Mouse (Mus musculus) embryonic facial prominence, embryonic 10.5 days (tissue): Measurements from ENCODE around the gene Gpha2. TPM values are rescaled to one million over a fixed set of nuclear protein-coding genes. Genes with fewer than 3 reads are reported as not detected.

Experiments used
- DNase-seq: peaks from one replicate; pipeline ENCODE4 v3.0.0-alpha.2; 2017; ENCODE audit warnings: low spot score
- H3K27ac ChIP-seq: fragments of 300-500 bp; sonication (generic); replicated peaks from 2 replicates; pipeline ENCODE4 v1.5.1; 2016; ENCODE audit warnings: mild to moderate bottlenecking
- H3K27me3 ChIP-seq: fragments of 300-500 bp; sonication (generic); replicated peaks from 2 replicates; pipeline ENCODE4 v1.6.1; 2016; ENCODE audit warnings: low read depth, mild to moderate bottlenecking; ENCODE audit not compliant: poor library complexity, severe bottlenecking
- H3K36me3 ChIP-seq: fragments of 300-500 bp; sonication (generic); replicated peaks from 2 replicates; pipeline ENCODE4 v1.6.1; 2016; ENCODE audit warnings: mild to moderate bottlenecking, moderate library complexity
- H3K4me1 ChIP-seq: fragments of 300-500 bp; sonication (generic); 2 replicates; pipeline ENCODE4 v1.6.1; 2016
- H3K4me3 ChIP-seq: fragments of 300-500 bp; sonication (generic); 2 replicates; pipeline ENCODE4 v1.5.1; 2016; ENCODE audit warnings: mild to moderate bottlenecking, moderate library complexity
- H3K9me3 ChIP-seq: fragments of 300-500 bp; sonication (generic); 2 replicates; pipeline ENCODE4 v1.6.1; 2016; ENCODE audit warnings: mild to moderate bottlenecking
- WGBS: fragments of 180-500 bp; shearing (Covaris S2); methylation state at CpG from one replicate; pipeline ENCODE4 v1.1.7; 2016; 5-methylcytosine and 5-hydroxymethylcytosine counted together
- polyA plus RNA-seq: library from polyadenylated mRNA; unstranded; fragments of >200 nt; fragmentation: Nextera tagmentation; extraction: Ambion mirVana; gene quantifications from 2 replicates; pipeline ENCODE4 v1.2.1, GENCODE M21; 2016

Gpha2 gene
- polyA plus RNA-seq, 1 experiment from 2014 or later, result 1.3 TPM

- H3K4me3 ChIP-seq, result peak overlapping the region; percentile 6; the same call in 1 of the 2 replicates
- DNase-seq, result no peak
These were observed 7.5 kb downstream of the Gpha2 start for GRCm38 (mm10) chr19:6233647-6234046.

GRCm38 (mm10) chr19:6234337-6235083 lies 8.3 kb downstream of the Gpha2 start:
- no peaks in the 10 kb centered on the region for H3K9me3 ChIP-seq
- no peak overlapping the region for H3K27ac ChIP-seq
- no peak for DNase-seq
- H3K4me1 ChIP-seq, result peaks cover 22% of the 10 kb centered on the region
- no peaks in the 10 kb centered on the region for H3K27me3 ChIP-seq
- peak overlapping the region; percentile 91 for H3K4me3 ChIP-seq
- 65% methylated on average over 11 of the region's 11 CpGs for WGBS
- peaks cover 39% of the 10 kb centered on the region for H3K36me3 ChIP-seq

More at GRCm38 (mm10) chr19:6233647-6234046, 7.5 kb downstream of the Gpha2 start:
- H3K27me3 ChIP-seq, result no peaks in the 10 kb centered on the region
- H3K27ac ChIP-seq, result no peak overlapping the region
- WGBS, result 89% methylated on average over 16 of the region's 16 CpGs
- peaks cover 22% of the 10 kb centered on the region for H3K4me1 ChIP-seq
- H3K36me3 ChIP-seq, result peaks cover 47% of the 10 kb centered on the region
- no peaks in the 10 kb centered on the region for H3K9me3 ChIP-seq

- H3K27ac ChIP-seq, result peak within 1 kb of the TSS; percentile 93
- DNase-seq, result peak; percentile 94
- H3K36me3 ChIP-seq, result peaks cover 30% of the 10 kb centered on the region
- H3K4me3 ChIP-seq, result peak within 1 kb of the TSS; percentile 91
- H3K27me3 ChIP-seq, result no peaks in the 10 kb centered on the region
- 2% methylated on average over 48 of the region's 48 CpGs for WGBS
- H3K4me1 ChIP-seq, result peaks cover 22% of the 10 kb centered on the region
- H3K9me3 ChIP-seq, result no peaks in the 10 kb centered on the region
These were observed 9.2 kb downstream of the Gpha2 start, which contains the start of gene Ppp2r5b for GRCm38 (mm10) chr19:6235084-6236052. Gene Ppp2r5b (minus strand): TSS chr19:6235872.

GRCm38 (mm10) chr19:6236053-6236441 lies 9.9 kb downstream of the Gpha2 start:
- peak; percentile 92 for DNase-seq
- H3K9me3 ChIP-seq, result no peaks in the 10 kb centered on the region
- peak overlapping the region; percentile 91 for H3K4me3 ChIP-seq
- H3K27ac ChIP-seq, result peak overlapping the region; percentile 93
- H3K36me3 ChIP-seq, result peaks cover 24% of the 10 kb centered on the region
- peaks cover 22% of the 10 kb centered on the region for H3K4me1 ChIP-seq
- WGBS, result 0% methylated on average over 9 of the region's 9 CpGs
- H3K27me3 ChIP-seq, result no peaks in the 10 kb centered on the region

- Histone ChIP-seq H3K4me3 (no peak overlapping the region), H3K9me3 (no peaks in the 10 kb centered on the region)
These were observed 10.7 kb downstream of the Gpha2 start for GRCm38 (mm10) chr19:6236842-6237241.

GRCm38 (mm10) chr19:6238740-6239139 lies 12.6 kb downstream of the Gpha2 start:
- Histone ChIP-seq H3K4me3 (no peak overlapping the region), H3K27me3 (no peaks in the 10 kb centered on the region), H3K4me1 (peaks cover 37% of the 10 kb centered on the region), H3K36me3 (peaks cover 2% of the 10 kb centered on the region; the same call in 1 of the 2 replicates), H3K27ac (no peak overlapping the region), H3K9me3 (no peaks in the 10 kb centered on the region)
- DNase-seq, result no peak

More at GRCm38 (mm10) chr19:6236842-6237241, 10.7 kb downstream of the Gpha2 start:
- Histone ChIP-seq H3K27ac (no peak overlapping the region), H3K27me3 (no peaks in the 10 kb centered on the region), H3K4me1 (peaks cover 22% of the 10 kb centered on the region), H3K36me3 (peaks cover 16% of the 10 kb centered on the region)
- WGBS, result 70% methylated on average over 7 of the region's 7 CpGs
- DNase-seq, result no peak

GRCm38 (mm10) chr19:6240136-6240535 lies 14.0 kb downstream of the Gpha2 start:
- 68% methylated on average over 1 of the region's 1 CpGs for WGBS
- peaks cover 26% of the 10 kb centered on the region for H3K4me1 ChIP-seq
- H3K9me3 ChIP-seq, result no peaks in the 10 kb centered on the region
- no peak overlapping the region for H3K4me3 ChIP-seq
- no peaks in the 10 kb centered on the region for H3K27me3 ChIP-seq
- DNase-seq, result no peak
- peaks cover 12% of the 10 kb centered on the region for H3K36me3 ChIP-seq
- peak overlapping the region; percentile 44; the same call in 1 of the 2 replicates for H3K27ac ChIP-seq

- no peak for DNase-seq
- Histone ChIP-seq H3K9me3 (no peaks in the 10 kb centered on the region), H3K4me1 (peaks cover 21% of the 10 kb centered on the region), H3K4me3 (peak overlapping the region; percentile 88), H3K27me3 (no peaks in the 10 kb centered on the region), H3K27ac (peak overlapping the region; percentile 10; the same call in 1 of the 2 replicates), H3K36me3 (peaks cover 18% of the 10 kb centered on the region)
- WGBS, result 39% methylated on average over 5 of the region's 5 CpGs
These were observed 14.5 kb downstream of the Gpha2 start for GRCm38 (mm10) chr19:6240725-6241124.

GRCm38 (mm10) chr19:6241274-6242107 lies 15.3 kb downstream of the Gpha2 start, which contains the start of gene Atg2a:
Gene Atg2a (plus strand): TSS chr19:6241668.
- Histone ChIP-seq H3K36me3 (peaks cover 25% of the 10 kb centered on the region), H3K9me3 (no peaks in the 10 kb centered on the region), H3K27me3 (no peaks in the 10 kb centered on the region), H3K27ac (peak within 1 kb of the TSS; percentile 85), H3K4me3 (peak within 1 kb of the TSS; percentile 88), H3K4me1 (peaks cover 17% of the 10 kb centered on the region)
- WGBS, result 1% methylated on average over 55 of the region's 55 CpGs
- peak; percentile 98 for DNase-seq

GRCm38 (mm10) chr19:6242281-6242680 lies 16.1 kb downstream of the Gpha2 start:
- H3K27me3 ChIP-seq, result no peaks in the 10 kb centered on the region
- H3K9me3 ChIP-seq, result no peaks in the 10 kb centered on the region
- H3K36me3 ChIP-seq, result peaks cover 33% of the 10 kb centered on the region
- under 1% methylated on average over 4 of the region's 4 CpGs for WGBS
- peak; percentile 36 for DNase-seq
- H3K4me3 ChIP-seq, result peak overlapping the region; percentile 88
- H3K4me1 ChIP-seq, result peaks cover 15% of the 10 kb centered on the region
- H3K27ac ChIP-seq, result peak overlapping the region; percentile 85

GRCm38 (mm10) chr19:6243226-6243625 lies 17.0 kb downstream of the Gpha2 start:
- peak overlapping the region; percentile 88; the same call in 1 of the 2 replicates for H3K4me3 ChIP-seq
- peaks cover 43% of the 10 kb centered on the region for H3K36me3 ChIP-seq
- DNase-seq, result no peak
- H3K4me1 ChIP-seq, result peaks cover 15% of the 10 kb centered on the region
- WGBS, result 81% methylated on average over 5 of the region's 5 CpGs
- H3K9me3 ChIP-seq, result no peaks in the 10 kb centered on the region
- H3K27ac ChIP-seq, result no peak overlapping the region
- H3K27me3 ChIP-seq, result no peaks in the 10 kb centered on the region
